Mouse (Mus musculus): Measurements from ENCODE around the gene Cacfd1. TPM values are rescaled to one million over a fixed set of nuclear protein-coding genes. Genes with fewer than 3 reads are reported as not detected.

The Cacfd1 gene
- polyA plus RNA-seq, 1 experiment from 2014 or later, result 123 TPM

GRCm38 (mm10) chr2:27028437-27029015 is 18.8 kb downstream of the Cacfd1 start:
- H3K4me1 ChIP-seq, result peaks cover 19% of the 10 kb centered on the region
- H3K27me3 ChIP-seq (replicated peaks), result 0 out of 2 replicates have a peak, but pooled peaks cover 9% of the 10 kb centered on the region
- H3K27ac ChIP-seq, result peak overlapping the region; percentile 72; the same call in 1 of the 2 replicates
- H3K36me3 ChIP-seq (replicated peaks), result no peaks in the 10 kb centered on the region
- ATAC-seq (replicated peaks), result no peak; the same call in 1 of the 2 replicates
- WGBS, result 76% methylated on average over 4 of the region's 4 CpGs
- peak overlapping the region; percentile 80 for H3K4me2 ChIP-seq
- peak overlapping the region; percentile 47 for H3K4me3 ChIP-seq
- H3K9ac ChIP-seq, result peak overlapping the region; percentile 56; the same call in 1 of the 2 replicates
- no peaks in the 10 kb centered on the region for H3K9me3 ChIP-seq

GRCm38 (mm10) chr2:27032361-27032760 is 22.6 kb downstream of the Cacfd1 start:
- no peaks in the 10 kb centered on the region for H3K9me3 ChIP-seq
- no peak overlapping the region for H3K27ac ChIP-seq
- peaks cover 10% of the 10 kb centered on the region for H3K4me1 ChIP-seq
- H3K4me2 ChIP-seq, result no peak overlapping the region
- ATAC-seq (replicated peaks), result no peak
- no peak overlapping the region for H3K4me3 ChIP-seq
- 0 out of 2 replicates have a peak, but pooled peaks cover 9% of the 10 kb centered on the region for H3K27me3 ChIP-seq (replicated peaks)
- H3K9ac ChIP-seq, result no peak overlapping the region
- 81% methylated on average over 2 of the region's 2 CpGs for WGBS
- no peaks in the 10 kb centered on the region for H3K36me3 ChIP-seq (replicated peaks)

GRCm38 (mm10) chr2:27036003-27036402 is 26.3 kb downstream of the Cacfd1 start:
- no peak overlapping the region for H3K4me2 ChIP-seq
- no peak for ATAC-seq (replicated peaks)
- H3K4me1 ChIP-seq, result no peaks in the 10 kb centered on the region
- no peak overlapping the region for H3K4me3 ChIP-seq
- H3K27me3 ChIP-seq (replicated peaks), result no peaks in the 10 kb centered on the region
- H3K9me3 ChIP-seq, result no peaks in the 10 kb centered on the region
- H3K27ac ChIP-seq, result no peak overlapping the region
- 71% methylated on average over 3 of the region's 3 CpGs for WGBS
- H3K36me3 ChIP-seq (replicated peaks), result no peaks in the 10 kb centered on the region
- no peak overlapping the region for H3K9ac ChIP-seq

GRCm38 (mm10) chr2:27037008-27037407 is 27.3 kb downstream of the Cacfd1 start:
- ATAC-seq (replicated peaks), result no peak
- no peak overlapping the region for H3K4me2 ChIP-seq
- H3K4me1 ChIP-seq, result no peaks in the 10 kb centered on the region
- 57% methylated on average over 4 of the region's 4 CpGs for WGBS
- H3K27me3 ChIP-seq (replicated peaks), result no peaks in the 10 kb centered on the region
- no peaks in the 10 kb centered on the region for H3K36me3 ChIP-seq (replicated peaks)
- no peak overlapping the region for H3K27ac ChIP-seq
- no peaks in the 10 kb centered on the region for H3K9me3 ChIP-seq
- no peak overlapping the region for H3K9ac ChIP-seq
- H3K4me3 ChIP-seq, result no peak overlapping the region

- Histone ChIP-seq H3K27me3 (replicated peaks) (no peaks in the 10 kb centered on the region), H3K4me2 (no peak overlapping the region), H3K27ac (no peak overlapping the region), H3K4me1 (no peaks in the 10 kb centered on the region), H3K9ac (no peak overlapping the region), H3K4me3 (no peak overlapping the region), H3K36me3 (replicated peaks) (no peaks in the 10 kb centered on the region), H3K9me3 (no peaks in the 10 kb centered on the region)
- 0% methylated on average over 3 of the region's 3 CpGs for WGBS
- peak; percentile 50; the same call in 1 of the 2 replicates for ATAC-seq (replicated peaks)
These were observed 28.9 kb downstream of the Cacfd1 start for GRCm38 (mm10) chr2:27038596-27038995.

- ATAC-seq (replicated peaks), result no peak
- no peak overlapping the region for H3K4me2 ChIP-seq
- H3K4me1 ChIP-seq, result no peaks in the 10 kb centered on the region
- 12% methylated on average over 1 of the region's 1 CpGs for WGBS
- H3K27ac ChIP-seq, result no peak overlapping the region
- no peaks in the 10 kb centered on the region for H3K27me3 ChIP-seq (replicated peaks)
- H3K36me3 ChIP-seq (replicated peaks), result no peaks in the 10 kb centered on the region
- H3K9me3 ChIP-seq, result no peaks in the 10 kb centered on the region
- H3K9ac ChIP-seq, result no peak overlapping the region
- H3K4me3 ChIP-seq, result no peak overlapping the region
These were observed 29.6 kb downstream of the Cacfd1 start for GRCm38 (mm10) chr2:27039286-27039685.

GRCm38 (mm10) chr2:27042131-27042844 is 32.6 kb downstream of the Cacfd1 start:
- Histone ChIP-seq H3K27me3 (replicated peaks) (no peaks in the 10 kb centered on the region), H3K36me3 (replicated peaks) (no peaks in the 10 kb centered on the region), H3K9me3 (no peaks in the 10 kb centered on the region), H3K9ac (no peak overlapping the region), H3K27ac (no peak overlapping the region), H3K4me1 (no peaks in the 10 kb centered on the region), H3K4me2 (no peak overlapping the region), H3K4me3 (no peak overlapping the region)
- ATAC-seq (replicated peaks), result no peak
- WGBS, result 71% methylated on average over 8 of the region's 8 CpGs

- H3K27me3 ChIP-seq (replicated peaks), result no peaks in the 10 kb centered on the region
- no peak overlapping the region for H3K9ac ChIP-seq
- ATAC-seq (replicated peaks), result peak; percentile 86
- no peaks in the 10 kb centered on the region for H3K9me3 ChIP-seq
- no peak overlapping the region for H3K4me3 ChIP-seq
- no peaks in the 10 kb centered on the region for H3K4me1 ChIP-seq
- no peaks in the 10 kb centered on the region for H3K36me3 ChIP-seq (replicated peaks)
- no peak overlapping the region for H3K27ac ChIP-seq
- 22% methylated on average over 3 of the region's 3 CpGs for WGBS
- no peak overlapping the region for H3K4me2 ChIP-seq
These were observed 33.7 kb downstream of the Cacfd1 start for GRCm38 (mm10) chr2:27043461-27043860.

- H3K27me3 ChIP-seq (replicated peaks), result no peaks in the 10 kb centered on the region
- WGBS, result 80% methylated on average over 4 of the region's 4 CpGs
- H3K36me3 ChIP-seq (replicated peaks), result no peaks in the 10 kb centered on the region
- no peak for ATAC-seq (replicated peaks)
- no peaks in the 10 kb centered on the region for H3K9me3 ChIP-seq
- H3K27ac ChIP-seq, result no peak overlapping the region
- no peak overlapping the region for H3K4me2 ChIP-seq
- H3K4me1 ChIP-seq, result no peaks in the 10 kb centered on the region
- no peak overlapping the region for H3K4me3 ChIP-seq
- H3K9ac ChIP-seq, result no peak overlapping the region
These were observed 34.4 kb downstream of the Cacfd1 start for GRCm38 (mm10) chr2:27044166-27044565.

GRCm38 (mm10) chr2:27044641-27045040 is 34.9 kb downstream of the Cacfd1 start:
- H3K9ac ChIP-seq, result no peak overlapping the region
- H3K27ac ChIP-seq, result no peak overlapping the region
- no peaks in the 10 kb centered on the region for H3K36me3 ChIP-seq (replicated peaks)
- no peaks in the 10 kb centered on the region for H3K9me3 ChIP-seq
- no peak for ATAC-seq (replicated peaks)
- no peak overlapping the region for H3K4me2 ChIP-seq
- no peaks in the 10 kb centered on the region for H3K27me3 ChIP-seq (replicated peaks)
- H3K4me1 ChIP-seq, result no peaks in the 10 kb centered on the region
- 80% methylated on average over 3 of the region's 3 CpGs for WGBS
- H3K4me3 ChIP-seq, result no peak overlapping the region

- Histone ChIP-seq H3K9ac (no peak overlapping the region), H3K4me2 (no peak overlapping the region), H3K4me3 (no peak overlapping the region), H3K27ac (no peak overlapping the region), H3K36me3 (replicated peaks) (no peaks in the 10 kb centered on the region), H3K9me3 (no peaks in the 10 kb centered on the region), H3K4me1 (no peaks in the 10 kb centered on the region), H3K27me3 (replicated peaks) (no peaks in the 10 kb centered on the region)
- no peak for ATAC-seq (replicated peaks)
- 59% methylated on average over 8 of the region's 8 CpGs for WGBS
These were observed 36.4 kb downstream of the Cacfd1 start for GRCm38 (mm10) chr2:27045979-27046770.

GRCm38 (mm10) chr2:27049408-27049807 is 39.7 kb downstream of the Cacfd1 start:
- Histone ChIP-seq H3K27me3 (replicated peaks) (no peaks in the 10 kb centered on the region), H3K9ac (no peak overlapping the region), H3K4me3 (no peak overlapping the region), H3K4me1 (no peaks in the 10 kb centered on the region), H3K27ac (no peak overlapping the region), H3K36me3 (replicated peaks) (no peaks in the 10 kb centered on the region), H3K4me2 (no peak overlapping the region), H3K9me3 (no peaks in the 10 kb centered on the region)
- 19% methylated on average over 6 of the region's 6 CpGs for WGBS
- no peak for ATAC-seq (replicated peaks)

All from midbrain, embryonic 15.5 days (tissue).